Mouse (Mus musculus) heart, embryonic 16.5 days (tissue): ENCODE data around the gene Ankrd13d. TPM values are rescaled to one million over a fixed set of nuclear protein-coding genes. Genes with fewer than 3 reads are reported as not detected.

Experiments used
- ATAC-seq: fragments of 200-750 bp; cut with Nextera tagmentation; replicated peaks from 2 replicates; pipeline ENCODE4 v1.8.0; 2017; ENCODE audit warnings: moderate number of reproducible peaks; ENCODE audit not compliant: insufficient read depth, low FRiP score; ENCODE audit errors: extremely low read depth
- H3K27ac ChIP-seq: fragments of 300-500 bp; sonication (generic); 2 replicates; pipeline ENCODE4 v1.5.1; 2014; ENCODE audit warnings: mild to moderate bottlenecking, low read length, control low read depth, moderate library complexity
- H3K27me3 ChIP-seq: fragments of 300-500 bp; sonication (generic); 2 replicates; pipeline ENCODE4 v1.6.1; 2014; ENCODE audit warnings: low read length, mixed read lengths; ENCODE audit not compliant: control insufficient read depth, insufficient read depth
- H3K36me3 ChIP-seq: fragments of 300-500 bp; sonication (generic); 2 replicates; pipeline ENCODE4 v1.6.1; 2014; ENCODE audit not compliant: control insufficient read depth, insufficient read depth
- H3K4me1 ChIP-seq: fragments of 300-500 bp; sonication (generic); 2 replicates; pipeline ENCODE4 v1.6.1; 2014; ENCODE audit warnings: low read length, mixed read lengths; ENCODE audit not compliant: control insufficient read depth, insufficient read depth
- H3K4me2 ChIP-seq: fragments of 300-500 bp; sonication (generic); 2 replicates; pipeline ENCODE4 v1.6.1; 2014; ENCODE audit warnings: low read depth, mild to moderate bottlenecking, control low read depth, low read length
- H3K4me3 ChIP-seq: fragments of 300-500 bp; sonication (generic); 2 replicates; pipeline ENCODE4 v1.5.1; 2014; ENCODE audit warnings: mild to moderate bottlenecking, control low read depth, low read length
- H3K9ac ChIP-seq: fragments of 300-500 bp; sonication (generic); 2 replicates; pipeline ENCODE4 v1.6.1; 2014; ENCODE audit warnings: low read length, control low read depth
- H3K9me3 ChIP-seq: fragments of 300-500 bp; sonication (generic); replicated peaks from 2 replicates; pipeline ENCODE4 v1.6.1; 2016; ENCODE audit warnings: low read length; ENCODE audit not compliant: control insufficient read depth
- WGBS: fragments of 180-500 bp; shearing (Covaris S2); extraction: QIAGEN DNeasy Blood & Tissue Kit; methylation state at CpG from one replicate; pipeline ENCODE4 v1.1.7; 2014; 5-methylcytosine and 5-hydroxymethylcytosine counted together
- polyA plus RNA-seq: library from polyadenylated mRNA; unstranded; fragments of >200 nt; fragmentation: Nextera tagmentation; extraction: Ambion mirVana; gene quantifications from 2 replicates; pipeline ENCODE4 v1.2.1, GENCODE M21; 2015

Gene Ankrd13d
- polyA plus RNA-seq, 1 experiment from 2014 or later = 2.4 TPM

DNA sequence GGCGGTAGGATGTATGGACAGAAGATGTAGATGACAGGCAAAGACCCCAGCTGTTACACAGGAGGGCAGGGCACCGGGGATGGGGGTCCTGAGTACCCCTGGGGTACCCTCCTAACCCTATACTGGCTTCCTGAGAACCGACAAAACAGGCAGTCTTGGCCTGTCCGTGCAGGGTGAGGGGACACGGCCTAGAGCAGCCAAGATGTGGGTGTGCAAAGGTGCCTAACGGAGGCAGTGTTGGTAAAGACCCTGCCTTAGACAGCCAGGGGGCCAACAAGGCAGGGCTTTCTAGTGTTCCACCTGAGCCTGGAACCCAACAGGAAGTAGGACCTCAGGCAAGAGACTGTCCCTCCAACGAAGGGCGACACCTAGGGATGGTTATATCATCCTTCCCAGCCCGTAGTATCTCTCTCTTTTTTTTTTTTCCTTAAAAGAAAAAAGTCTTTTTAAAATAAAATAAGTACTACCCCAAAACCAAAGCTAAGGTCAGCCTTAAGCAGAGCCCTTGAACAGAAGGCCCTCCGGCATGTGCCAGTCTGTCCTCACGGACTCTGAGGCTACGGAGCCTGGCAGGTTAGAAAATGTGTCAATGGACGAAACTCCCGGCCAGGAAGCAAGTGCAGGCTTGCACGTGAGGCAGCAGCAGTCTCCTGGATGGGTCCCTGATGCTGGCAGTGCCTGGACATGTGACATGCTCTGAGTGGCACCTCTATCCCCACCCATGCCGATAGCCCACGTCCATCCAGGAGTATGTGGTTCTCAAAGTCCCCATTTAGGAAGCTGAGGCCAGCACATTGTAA, 15.6 kb upstream of the Ankrd13d start:
- Histone ChIP-seq H3K4me1 (peaks cover 40% of the 10 kb centered on the region), H3K9me3 (no peaks in the 10 kb centered on the region), H3K9ac (no peak overlapping the region), H3K4me2 (no peak overlapping the region), H3K27ac (no peak overlapping the region), H3K27me3 (no peaks in the 10 kb centered on the region), H3K4me3 (no peak overlapping the region), H3K36me3 (no peaks in the 10 kb centered on the region)
- 79% methylated on average over 17 of the region's 17 CpGs for WGBS
- no peak for ATAC-seq

DNA sequence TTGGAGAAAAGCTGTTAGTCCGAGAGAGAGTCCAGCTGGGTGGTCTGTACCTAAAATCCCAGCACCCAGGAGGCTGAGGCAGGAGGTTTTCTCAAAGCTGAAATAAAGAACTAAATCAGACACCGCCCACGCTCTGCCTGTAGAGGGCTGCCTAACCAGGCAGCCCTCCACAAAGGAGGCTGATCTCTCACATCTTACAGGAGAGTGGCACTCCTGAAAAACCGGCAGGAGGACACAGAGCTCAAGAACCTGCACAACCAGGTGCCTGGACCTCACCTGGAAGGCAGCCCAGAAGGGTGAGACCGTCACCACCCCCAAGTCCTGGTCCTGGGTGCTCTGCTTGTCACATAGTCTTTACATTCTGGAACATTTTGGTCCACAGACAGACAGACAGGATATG, 14.9 kb upstream of the Ankrd13d start:
- 83% methylated on average over 5 of the region's 5 CpGs for WGBS
- peaks cover 2% of the 10 kb centered on the region for H3K36me3 ChIP-seq
- no peak for ATAC-seq
- no peak overlapping the region for H3K27ac ChIP-seq
- H3K4me2 ChIP-seq = no peak overlapping the region
- no peak overlapping the region for H3K4me3 ChIP-seq
- peaks cover 33% of the 10 kb centered on the region for H3K4me1 ChIP-seq
- no peaks in the 10 kb centered on the region for H3K27me3 ChIP-seq
- no peaks in the 10 kb centered on the region for H3K9me3 ChIP-seq
- no peak overlapping the region for H3K9ac ChIP-seq

DNA sequence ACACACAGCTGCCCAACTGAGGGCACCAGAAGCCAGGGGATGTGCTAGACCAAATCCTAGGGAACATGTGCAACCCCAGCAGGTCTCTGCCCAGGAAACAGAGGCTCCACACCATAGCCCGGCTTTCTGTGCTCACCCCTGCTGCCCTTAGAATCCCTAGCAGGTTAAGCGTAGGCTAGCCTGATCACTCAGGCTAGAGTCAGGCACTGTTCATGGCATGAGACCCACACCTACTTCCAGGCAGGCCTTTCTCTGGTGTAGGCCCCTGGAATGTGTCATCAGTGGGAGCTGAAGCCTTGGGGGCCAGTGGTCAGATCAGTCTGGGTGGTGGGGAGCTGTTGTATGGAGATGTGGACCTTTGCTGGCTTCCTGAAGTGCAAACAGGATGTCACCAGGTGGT, 13.7 kb upstream of the Ankrd13d start:
- Histone ChIP-seq H3K4me1 (peaks cover 21% of the 10 kb centered on the region), H3K27ac (peak overlapping the region; percentile 32; the same call in 1 of the 2 replicates), H3K4me3 (no peak overlapping the region), H3K9me3 (no peaks in the 10 kb centered on the region), H3K36me3 (peaks cover 15% of the 10 kb centered on the region), H3K9ac (0 out of 2 replicates have a peak overlapping the region, but pooled peaks have one; percentile 7), H3K27me3 (no peaks in the 10 kb centered on the region), H3K4me2 (no peak overlapping the region)
- ATAC-seq = no peak
- 81% methylated on average over 2 of the region's 2 CpGs for WGBS

DNA sequence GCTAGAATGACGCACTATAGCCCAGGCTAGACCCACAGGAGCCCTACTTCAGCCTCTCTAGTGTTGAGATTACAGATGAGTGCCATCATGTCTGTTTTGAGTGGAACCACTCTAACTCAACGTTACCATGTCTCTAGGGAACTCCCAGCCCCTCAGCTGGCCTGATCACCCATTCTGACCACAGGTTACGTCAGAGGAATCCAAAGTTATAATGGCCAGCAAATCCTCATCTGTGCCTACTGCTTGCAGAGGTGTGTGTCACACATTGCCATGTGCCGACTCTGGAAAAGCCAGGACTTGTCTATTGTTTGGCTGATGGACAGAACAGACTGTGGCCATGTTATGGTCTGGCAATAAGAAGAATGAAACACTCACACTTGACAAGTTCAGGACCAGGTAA, 12.5 kb upstream of the Ankrd13d start:
- H3K36me3 ChIP-seq = peaks cover 23% of the 10 kb centered on the region
- no peak overlapping the region for H3K4me3 ChIP-seq
- H3K9me3 ChIP-seq = no peaks in the 10 kb centered on the region
- peaks cover 11% of the 10 kb centered on the region for H3K4me1 ChIP-seq
- WGBS = 81% methylated on average over 4 of the region's 4 CpGs
- no peak overlapping the region for H3K9ac ChIP-seq
- ATAC-seq = no peak
- no peaks in the 10 kb centered on the region for H3K27me3 ChIP-seq
- no peak overlapping the region for H3K4me2 ChIP-seq
- H3K27ac ChIP-seq = no peak overlapping the region; the same call in 1 of the 2 replicates

DNA sequence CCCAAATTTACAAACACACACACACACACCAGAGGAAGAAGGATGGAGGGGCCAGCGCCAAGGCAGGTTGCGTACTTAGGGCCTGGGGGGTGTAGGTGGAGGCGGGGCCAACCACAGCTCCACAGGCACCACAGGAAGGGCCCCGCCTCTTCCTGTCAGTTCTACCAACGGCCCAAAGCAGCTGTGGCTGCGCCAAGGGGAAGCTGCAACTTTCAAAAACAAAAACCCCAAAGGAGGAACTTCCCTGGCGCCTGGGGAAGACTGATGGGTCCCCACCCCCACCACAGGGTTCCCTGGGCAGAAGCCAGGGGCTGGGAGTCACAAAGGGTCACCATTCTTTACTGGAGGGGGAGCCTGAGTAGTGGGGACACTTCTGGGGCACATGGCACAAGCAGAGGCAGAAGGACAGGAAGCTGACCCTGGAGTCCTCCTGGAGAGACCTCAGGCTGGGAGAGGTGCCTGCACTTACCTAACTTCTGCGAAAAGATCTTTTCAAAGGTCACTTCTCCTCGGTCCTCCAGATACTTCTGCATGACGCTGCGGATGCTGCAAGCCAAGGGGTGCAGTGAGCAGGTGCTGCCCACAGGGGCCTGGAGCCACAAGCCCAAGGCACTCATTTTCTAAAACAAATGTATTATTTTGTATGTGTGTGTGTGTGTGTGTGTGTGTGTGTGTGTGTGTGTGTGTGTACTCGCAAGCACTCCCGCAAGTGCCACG, 11.6 kb upstream of the Ankrd13d start:
- Histone ChIP-seq H3K36me3 (peaks cover 29% of the 10 kb centered on the region), H3K27ac (peak overlapping the region; percentile 78), H3K9ac (no peak overlapping the region), H3K9me3 (no peaks in the 10 kb centered on the region), H3K4me3 (no peak overlapping the region), H3K27me3 (no peaks in the 10 kb centered on the region), H3K4me1 (peaks cover 4% of the 10 kb centered on the region), H3K4me2 (0 out of 2 replicates have a peak overlapping the region, but pooled peaks have one; percentile 12)
- ATAC-seq = peak; percentile 75
- 62% methylated on average over 14 of the region's 14 CpGs for WGBS

DNA sequence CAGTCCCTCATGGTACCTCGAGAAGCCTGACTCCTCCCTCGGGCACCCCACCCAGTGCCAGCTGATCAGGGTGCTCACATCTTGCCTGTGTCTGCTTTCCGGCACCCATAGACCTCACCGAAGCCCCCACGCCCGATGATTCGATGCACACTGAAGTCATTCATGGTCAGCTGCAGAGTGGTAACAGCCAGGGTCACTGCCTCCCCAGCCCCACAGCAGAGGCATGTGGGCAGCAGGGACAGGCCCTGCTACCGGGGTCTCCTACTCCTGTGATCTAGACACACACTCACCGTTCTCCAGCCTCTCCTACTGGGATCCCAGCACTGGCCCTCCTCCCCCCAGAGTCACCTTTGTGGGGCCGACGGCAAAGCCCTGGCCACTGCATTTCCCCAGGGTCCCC, 8.2 kb upstream of the Ankrd13d start:
- Histone ChIP-seq H3K9ac (no peak overlapping the region), H3K27ac (no peak overlapping the region), H3K4me2 (no peak overlapping the region), H3K9me3 (no peaks in the 10 kb centered on the region), H3K27me3 (no peaks in the 10 kb centered on the region), H3K36me3 (peaks cover 53% of the 10 kb centered on the region), H3K4me1 (no peaks in the 10 kb centered on the region), H3K4me3 (no peak overlapping the region)
- WGBS = 92% methylated on average over 11 of the region's 11 CpGs
- no peak for ATAC-seq

DNA sequence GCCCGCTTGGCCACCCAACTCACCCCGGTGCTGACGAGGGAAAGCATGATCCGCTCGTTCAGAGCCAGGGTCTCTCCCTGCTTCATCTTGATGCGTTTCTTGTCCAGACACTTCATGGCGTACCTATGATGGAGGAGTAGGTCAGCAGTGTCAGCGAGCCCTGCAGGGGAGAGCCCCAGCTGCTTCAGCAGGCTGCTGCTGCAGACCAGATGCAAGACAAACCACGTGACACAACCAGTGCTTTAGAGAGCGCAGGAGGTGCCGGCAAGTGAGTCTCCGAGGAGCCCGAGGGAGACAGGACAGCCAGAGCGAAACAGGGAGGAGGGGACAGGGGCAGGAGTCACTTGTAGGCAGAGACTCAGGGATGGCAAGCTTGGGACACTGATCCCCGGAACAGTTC, 7.8 kb upstream of the Ankrd13d start:
- H3K36me3 ChIP-seq = peaks cover 57% of the 10 kb centered on the region
- H3K4me1 ChIP-seq = no peaks in the 10 kb centered on the region
- no peaks in the 10 kb centered on the region for H3K9me3 ChIP-seq
- no peak overlapping the region for H3K4me3 ChIP-seq
- ATAC-seq = no peak
- 83% methylated on average over 15 of the region's 15 CpGs for WGBS
- H3K9ac ChIP-seq = no peak overlapping the region
- H3K27me3 ChIP-seq = no peaks in the 10 kb centered on the region
- H3K27ac ChIP-seq = no peak overlapping the region
- no peak overlapping the region for H3K4me2 ChIP-seq

DNA sequence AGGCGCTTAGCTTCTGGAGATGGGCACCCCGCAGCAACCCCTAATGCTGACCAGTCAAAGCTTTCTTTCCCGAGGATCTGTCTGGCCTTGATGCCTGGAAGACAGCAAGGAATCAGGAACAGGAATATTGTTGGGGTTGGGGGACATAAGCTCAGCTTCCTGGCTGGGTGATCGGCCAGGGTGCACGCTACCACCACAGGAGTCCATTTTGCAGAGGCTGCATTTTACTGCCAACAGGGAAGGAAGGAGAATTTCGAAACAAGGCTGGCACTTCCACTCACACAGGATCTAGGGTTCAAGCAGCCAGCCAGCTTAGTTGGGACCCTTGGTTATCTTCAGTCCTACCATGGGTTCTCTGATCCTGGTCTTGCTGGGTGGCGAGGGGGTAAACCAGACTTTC, 716 bp upstream of the Ankrd13d start:
- Histone ChIP-seq H3K36me3 (peaks cover 30% of the 10 kb centered on the region), H3K27ac (no peak overlapping the region; the same call in 1 of the 2 replicates), H3K4me3 (peak overlapping the region; percentile 65), H3K4me1 (no peaks in the 10 kb centered on the region; the same call in 1 of the 2 replicates), H3K27me3 (no peaks in the 10 kb centered on the region), H3K9me3 (0 out of 2 replicates have a peak, but pooled peaks cover 3% of the 10 kb centered on the region), H3K4me2 (peak overlapping the region; percentile 84), H3K9ac (no peak overlapping the region; the same call in 1 of the 2 replicates)
- no peak for ATAC-seq
- 46% methylated on average over 7 of the region's 7 CpGs for WGBS

DNA sequence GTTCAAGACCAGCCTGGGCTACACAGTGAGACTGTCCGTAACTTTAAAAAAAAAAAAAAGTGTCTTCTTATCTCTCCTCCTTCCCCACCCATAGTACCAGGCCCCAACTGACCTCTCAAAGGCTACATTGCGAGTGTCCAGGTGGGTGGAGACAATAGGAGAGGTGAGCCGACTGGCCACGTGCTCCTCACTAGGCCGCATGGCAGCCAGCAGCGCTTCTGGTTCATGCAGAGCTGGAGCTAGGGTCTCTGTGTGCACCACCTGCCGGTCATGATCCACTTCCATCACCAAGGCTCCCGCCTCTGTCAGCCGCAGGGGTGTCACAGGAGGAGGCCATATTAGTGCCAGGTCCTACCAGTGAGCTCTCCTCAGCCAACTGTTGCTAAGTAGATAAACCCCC, 2.5 kb downstream of the Ankrd13d start:
- Histone ChIP-seq H3K4me2 (no peak overlapping the region), H3K9me3 (peaks cover 7% of the 10 kb centered on the region; the same call in 1 of the 2 replicates), H3K9ac (no peak overlapping the region), H3K36me3 (peaks cover 6% of the 10 kb centered on the region), H3K4me3 (no peak overlapping the region), H3K27ac (no peak overlapping the region), H3K27me3 (no peaks in the 10 kb centered on the region), H3K4me1 (no peaks in the 10 kb centered on the region; the same call in 1 of the 2 replicates)
- no peak for ATAC-seq
- 90% methylated on average over 9 of the region's 9 CpGs for WGBS
